Mouse (Mus musculus): Measurements from ENCODE around the gene Wdr18. TPM values are rescaled to one million over a fixed set of nuclear protein-coding genes. Genes with fewer than 3 reads are reported as not detected.
"Not testable (repeated sequence)": the region's sequence is repeated elsewhere in the genome, so short reads cannot be mapped to it uniquely, and the experiment has no call there.

The Wdr18 gene
- total RNA-seq, 2 experiments from 2014 or later = 37.2 to 40.1 TPM

GRCm38 (mm10) chr10:79945507-79946234 lies 14.3 kb upstream of the Wdr18 start:
- no peak for DNase-seq (ENCODE audit: low spot score in 2 of 2)

GRCm38 (mm10) chr10:79946752-79947322 lies 13.1 kb upstream of the Wdr18 start:
- no peak for DNase-seq (ENCODE audit: low spot score in 2 of 2)

GRCm38 (mm10) chr10:79947502-79947901 lies 12.4 kb upstream of the Wdr18 start:
- DNase-seq (ENCODE audit: low spot score in 2 of 2) = no peak

GRCm38 (mm10) chr10:79949873-79950272 lies 10.1 kb upstream of the Wdr18 start:
- DNase-seq (ENCODE audit: low spot score in 2 of 2) = no peak

GRCm38 (mm10) chr10:79950661-79951060 lies 9.3 kb upstream of the Wdr18 start:
- no peak for DNase-seq (ENCODE audit: low spot score in 2 of 2)

GRCm38 (mm10) chr10:79953946-79954345 lies 6.0 kb upstream of the Wdr18 start:
- DNase-seq (ENCODE audit: low spot score in 2 of 2) = peak in 1 of 2 experiments; percentile 60

- DNase-seq (ENCODE audit: low spot score in 2 of 2) = no peak
Measured at GRCm38 (mm10) chr10:79955691-79956090, 4.3 kb upstream of the Wdr18 start.

- DNase-seq (ENCODE audit: low spot score in 2 of 2) = no peak
Measured at GRCm38 (mm10) chr10:79956643-79957154, 3.3 kb upstream of the Wdr18 start.

GRCm38 (mm10) chr10:79958140-79958816 lies 1.7 kb upstream of the Wdr18 start:
- DNase-seq (ENCODE audit: low spot score in 2 of 2) = peak; percentile 84

GRCm38 (mm10) chr10:79959412-79959811 lies 540 bp upstream of the Wdr18 start:
- not testable (repeated sequence) for DNase-seq (ENCODE audit: low spot score in 2 of 2)

- DNase-seq (ENCODE audit: low spot score in 2 of 2) = no peak
Measured at GRCm38 (mm10) chr10:79960671-79961294, 831 bp downstream of the Wdr18 start.

GRCm38 (mm10) chr10:79964727-79965126 lies 4.8 kb downstream of the Wdr18 start:
- DNase-seq (ENCODE audit: low spot score in 2 of 2) = no peak

- DNase-seq (ENCODE audit: low spot score in 2 of 2) = no peak
Measured at GRCm38 (mm10) chr10:79965325-79965724, 5.4 kb downstream of the Wdr18 start.

- DNase-seq (ENCODE audit: low spot score in 2 of 2) = no peak
Measured at GRCm38 (mm10) chr10:79966886-79967400, 7.0 kb downstream of the Wdr18 start.

GRCm38 (mm10) chr10:79968181-79968580 lies 8.2 kb downstream of the Wdr18 start:
- DNase-seq (ENCODE audit: low spot score in 2 of 2) = no peak

GRCm38 (mm10) chr10:79969124-79969568 lies 9.2 kb downstream of the Wdr18 start:
- no peak for DNase-seq (ENCODE audit: low spot score in 2 of 2)

- no peak for DNase-seq (ENCODE audit: low spot score in 2 of 2)
Measured at GRCm38 (mm10) chr10:79970415-79971182, 10.6 kb downstream of the Wdr18 start, which contains the start of gene Grin3b. Gene Grin3b, plus strand, starts transcription at chr10:79970715.

GRCm38 (mm10) chr10:79971183-79971497 lies 11.2 kb downstream of the Wdr18 start:
- DNase-seq (ENCODE audit: low spot score in 2 of 2) = no peak

- no peak for DNase-seq (ENCODE audit: low spot score in 2 of 2)
Measured at GRCm38 (mm10) chr10:79972831-79973230, 12.9 kb downstream of the Wdr18 start.

GRCm38 (mm10) chr10:79974087-79974486 lies 14.1 kb downstream of the Wdr18 start:
- no peak for DNase-seq (ENCODE audit: low spot score in 2 of 2)

GRCm38 (mm10) chr10:79974668-79975067 lies 14.7 kb downstream of the Wdr18 start:
- DNase-seq (ENCODE audit: low spot score in 2 of 2) = no peak
